Mouse (Mus musculus) CH12.LX (cell line): Measurements from ENCODE around the gene Lhcgr.

Source experiments
- CTCF ChIP-seq, 2 experiments: IDR thresholded peaks in 1 of 2; conservative IDR thresholded peaks in 1 of 2; 2 replicates each; pipeline ENCODE4 v1.5.1; 2011 to 2012; ENCODE audit warnings: low read depth in 2 of 2, low read length in 2 of 2, improper control_type of control experiment in 1 of 2, inconsistent platforms in 1 of 2, mild to moderate bottlenecking in 1 of 2, moderate library complexity in 1 of 2
- ELF1 ChIP-seq: IDR thresholded peaks from 2 replicates; pipeline ENCODE4 v1.6.1; 2014; ENCODE audit warnings: low read depth, mild to moderate bottlenecking, inconsistent platforms, low read length, improper control_type of control experiment
- EP300 ChIP-seq: IDR thresholded peaks from 2 replicates; pipeline ENCODE4 v1.6.1; 2011; ENCODE audit warnings: low read length, improper control_type of control experiment
- ETS1 ChIP-seq: conservative IDR thresholded peaks from 2 replicates; pipeline ENCODE4 v1.6.1; 2012; ENCODE audit warnings: low read depth, mild to moderate bottlenecking, inconsistent platforms, low read length, improper control_type of control experiment, moderate library complexity
- MAX ChIP-seq: IDR thresholded peaks from 2 replicates; pipeline ENCODE4 v1.6.1; 2011; ENCODE audit warnings: low read length, improper control_type of control experiment

GRCm38 (mm10) chr17:88791440-88792152 lies at the start of gene Lhcgr:
- TF ChIP-seq CTCF (conservative IDR thresholded peaks at IDR 0.05 in 1 of 2, IDR thresholded peaks at IDR 0.05 in 1 of 2; ENCODE audit: low read depth in 2 of 2, low read length in 2 of 2) (no peak), EP300 (no peak), ETS1 (no peak), MAX (no peak), ELF1 (no peak)
